Mouse (Mus musculus) midbrain, postnatal 0 days (tissue): ENCODE measurements around the gene Plekho1. TPM values are rescaled to one million over a fixed set of nuclear protein-coding genes. Genes with fewer than 3 reads are reported as not detected.

Experiments
- ATAC-seq: fragments of 200-750 bp; cut with Nextera tagmentation; 2 replicates; pipeline ENCODE4 v1.8.0; 2017; ENCODE audit warnings: moderate number of reproducible peaks, mild to moderate bottlenecking, moderate TSS enrichment, moderate library complexity; ENCODE audit not compliant: low FRiP score
- DNase-seq: peaks from one replicate; pipeline ENCODE4 v3.0.0-alpha.2; 2015; ENCODE audit warnings: low spot score
- H3K27ac ChIP-seq: fragments of 300-500 bp; sonication (generic); 2 replicates; pipeline ENCODE4 v1.5.1; 2014; ENCODE audit warnings: low read depth, mild to moderate bottlenecking, low read length, mixed read lengths
- H3K27me3 ChIP-seq: fragments of 300-500 bp; sonication (generic); 2 replicates; pipeline ENCODE4 v1.6.1; 2014; ENCODE audit warnings: low read length, control low read depth, mixed read lengths; ENCODE audit not compliant: insufficient read depth
- H3K36me3 ChIP-seq: fragments of 300-500 bp; sonication (generic); 2 replicates; pipeline ENCODE4 v1.6.1; 2014; ENCODE audit warnings: low read length, control low read depth, mixed read lengths; ENCODE audit not compliant: insufficient read depth
- H3K4me1 ChIP-seq: fragments of 300-500 bp; sonication (generic); 2 replicates; pipeline ENCODE4 v1.6.1; 2014; ENCODE audit warnings: mild to moderate bottlenecking, control low read depth, antibody characterized with exemption, low read length, mixed read lengths; ENCODE audit not compliant: insufficient read depth
- H3K4me2 ChIP-seq: fragments of 300-500 bp; sonication (generic); 2 replicates; pipeline ENCODE4 v1.6.1; 2014; ENCODE audit warnings: low read depth, mild to moderate bottlenecking, low read length, mixed read lengths; ENCODE audit not compliant: poor library complexity, severe bottlenecking
- H3K4me3 ChIP-seq: fragments of 300-500 bp; sonication (generic); 2 replicates; pipeline ENCODE4 v1.5.1; 2014; ENCODE audit warnings: low read depth, mild to moderate bottlenecking, low read length, moderate library complexity
- H3K9ac ChIP-seq: fragments of 300-500 bp; sonication (generic); replicated peaks from 2 replicates; pipeline ENCODE4 v1.6.1; 2014; ENCODE audit warnings: mild to moderate bottlenecking, low read length, moderate library complexity, mixed read lengths; ENCODE audit not compliant: poor library complexity, severe bottlenecking
- H3K9me3 ChIP-seq: fragments of 300-500 bp; sonication (generic); 2 replicates; pipeline ENCODE4 v1.6.1; 2016; ENCODE audit warnings: low read length, control low read depth
- CTCF ChIP-seq: IDR thresholded peaks from 2 replicates; pipeline ENCODE4 v1.5.1; 2016; ENCODE audit warnings: antibody characterized with exemption, mild to moderate bottlenecking
- WGBS: fragments of 180-500 bp; shearing (Covaris S2); extraction: QIAGEN DNeasy Blood & Tissue Kit; methylation state at CpG from one replicate; pipeline ENCODE4 v1.1.7; 2014; 5-methylcytosine and 5-hydroxymethylcytosine counted together
- polyA plus RNA-seq: library from polyadenylated mRNA; unstranded; fragments of >200 nt; fragmentation: Nextera tagmentation; extraction: Ambion mirVana; gene quantifications from 2 replicates; pipeline ENCODE4 v1.2.1, GENCODE M21; 2015
- total RNA-seq: library from RNA; depleted of rRNA; stranded (reverse); fragments of >200 nt; gene quantifications from 2 replicates; pipeline ENCODE4 v1.2.3, GENCODE M21; 2014

The Plekho1 gene
- total and polyA plus RNA-seq, 2 experiments from 2014 or later: 41.2 to 62.7 TPM

GRCm38 (mm10) chr3:95988969-95989368 is 6.8 kb downstream of the Plekho1 start:
- ATAC-seq (no peak), DNase-seq (peak; percentile 52)
- Histone ChIP-seq H3K27me3 (no peaks in the 10 kb centered on the region), H3K9ac (no peak overlapping the region), H3K9me3 (no peaks in the 10 kb centered on the region), H3K4me2 (no peak overlapping the region), H3K4me1 (peaks cover 21% of the 10 kb centered on the region), H3K27ac (no peak overlapping the region), H3K36me3 (peaks cover 38% of the 10 kb centered on the region), H3K4me3 (no peak overlapping the region)
- TF ChIP-seq CTCF: no peak
- WGBS: 58% methylated on average over 10 of the region's 10 CpGs

- Histone ChIP-seq H3K27ac (no peak overlapping the region), H3K4me3 (no peak overlapping the region), H3K9me3 (no peaks in the 10 kb centered on the region), H3K9ac (no peak overlapping the region), H3K4me1 (peaks cover 15% of the 10 kb centered on the region), H3K36me3 (peaks cover 38% of the 10 kb centered on the region), H3K27me3 (no peaks in the 10 kb centered on the region), H3K4me2 (no peak overlapping the region)
- DNase-seq (no peak), ATAC-seq (no peak)
- WGBS: 95% methylated on average over 1 of the region's 1 CpGs
- no peak for TF ChIP-seq CTCF
Measured at GRCm38 (mm10) chr3:95988138-95988537, 7.7 kb downstream of the Plekho1 start.

GRCm38 (mm10) chr3:95987386-95988110 is 8.3 kb downstream of the Plekho1 start:
- peak overlapping the region; percentile 43; the same call in 1 of the 2 replicates for H3K27ac ChIP-seq

GRCm38 (mm10) chr3:95986984-95987383 is 8.8 kb downstream of the Plekho1 start:
- 73% methylated on average over 4 of the region's 4 CpGs for WGBS

More at GRCm38 (mm10) chr3:95987386-95988110, 8.3 kb downstream of the Plekho1 start:
- peaks cover 15% of the 10 kb centered on the region for H3K4me1 ChIP-seq
- no peaks in the 10 kb centered on the region for H3K27me3 ChIP-seq
- ATAC-seq: no peak
- H3K4me3 ChIP-seq: no peak overlapping the region
- no peak for DNase-seq
- H3K36me3 ChIP-seq: peaks cover 37% of the 10 kb centered on the region
- no peak; the same call in 1 of the 2 replicates for TF ChIP-seq CTCF
- no peaks in the 10 kb centered on the region for H3K9me3 ChIP-seq
- no peak overlapping the region for H3K9ac ChIP-seq
- H3K4me2 ChIP-seq: no peak overlapping the region
- WGBS: 79% methylated on average over 6 of the region's 6 CpGs

GRCm38 (mm10) chr3:95986001-95986622 is 9.7 kb downstream of the Plekho1 start:
- peak overlapping the region; percentile 91 for H3K27ac ChIP-seq
- WGBS: 5% methylated on average over 21 of the region's 21 CpGs
- H3K4me1 ChIP-seq: peaks cover 15% of the 10 kb centered on the region
- no peaks in the 10 kb centered on the region for H3K27me3 ChIP-seq
- H3K9me3 ChIP-seq: no peaks in the 10 kb centered on the region
- peak overlapping the region; percentile 40 for H3K4me2 ChIP-seq
- DNase-seq (peak; percentile 72), ATAC-seq (peak; percentile 27; the same call in 1 of the 2 replicates)
- peaks cover 30% of the 10 kb centered on the region for H3K36me3 ChIP-seq
- peak overlapping the region; percentile 48; the same call in 1 of the 2 replicates for H3K9ac ChIP-seq
- H3K4me3 ChIP-seq: peak overlapping the region; percentile 11; the same call in 1 of the 2 replicates
- no peak for TF ChIP-seq CTCF

More at GRCm38 (mm10) chr3:95986984-95987383, 8.8 kb downstream of the Plekho1 start:
- DNase-seq: no peak
- Histone ChIP-seq H3K4me3 (no peak overlapping the region), H3K9ac (no peak overlapping the region), H3K36me3 (peaks cover 35% of the 10 kb centered on the region), H3K27ac (0 out of 2 replicates have a peak overlapping the region, but pooled peaks have one; percentile 91), H3K27me3 (no peaks in the 10 kb centered on the region), H3K4me1 (peaks cover 15% of the 10 kb centered on the region), H3K4me2 (no peak overlapping the region), H3K9me3 (no peaks in the 10 kb centered on the region)
- no peak for TF ChIP-seq CTCF
- no peak for ATAC-seq
